Mouse (Mus musculus) embryonic fibroblast, embryonic 13.5 days (primary cell): Measurements from ENCODE around the gene Cryba4.

Experiments used
- CTCF ChIP-seq: IDR thresholded peaks from 2 replicates; pipeline ENCODE4 v1.5.1; 2011; ENCODE audit warnings: mild to moderate bottlenecking, control low read depth, low read length, moderate library complexity, borderline replicate concordance; ENCODE audit not compliant: insufficient read depth
- POLR2A ChIP-seq: IDR thresholded peaks from 2 replicates; pipeline ENCODE4 v1.6.1; 2011; ENCODE audit warnings: low read depth, mild to moderate bottlenecking, control low read depth, low read length, moderate library complexity

DNA sequence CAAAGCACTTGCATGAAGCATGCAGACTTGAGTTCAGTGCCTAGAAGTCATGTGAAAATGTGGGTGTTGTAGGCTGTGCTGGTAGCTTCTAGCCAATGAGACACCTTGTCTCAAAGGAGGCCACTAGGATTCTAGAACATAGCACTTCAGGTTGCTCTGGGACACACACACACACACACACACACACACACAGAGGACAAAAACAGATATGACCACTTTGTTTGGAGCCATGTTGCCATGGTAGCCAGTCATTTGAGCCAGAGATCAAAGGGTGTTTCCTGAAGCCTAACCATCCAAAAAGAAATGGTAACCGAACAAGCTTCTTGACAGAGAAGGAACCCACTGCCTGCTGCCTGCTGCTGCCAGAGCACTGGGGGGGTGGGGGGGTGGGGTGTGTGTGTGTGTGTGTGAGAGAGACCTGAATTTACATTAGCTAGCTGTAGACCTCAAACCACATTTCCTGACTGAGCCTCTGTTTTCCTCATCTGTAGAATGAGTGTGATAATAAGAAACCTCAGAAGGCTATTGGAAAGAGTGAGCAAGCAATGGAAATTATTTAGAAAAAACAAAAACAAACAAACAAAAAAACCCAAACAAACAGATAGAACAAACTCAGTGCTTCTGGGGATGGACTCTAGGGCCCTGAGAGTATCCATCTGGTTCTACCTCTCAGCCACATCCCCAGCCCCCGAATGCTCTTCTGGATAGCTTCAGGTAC is 21.6 kb upstream of the Cryba4 start:
- no peak for TF ChIP-seq POLR2A
- TF ChIP-seq CTCF = no peak
